Mouse (Mus musculus) naive thymus-derived CD4-positive, alpha-beta T cell, adult 2 months (primary cell): ENCODE data around the gene 1700037C18Rik.
"Not testable (repeated sequence)": the region's sequence is repeated elsewhere in the genome, so short reads cannot be mapped to it uniquely, and the experiment has no call there.

Experiments used
- DNase-seq: peaks from one replicate; pipeline ENCODE4 v3.0.0-alpha.2; 2011; ENCODE audit warnings: low read depth

Gene 1700037C18Rik

DNA sequence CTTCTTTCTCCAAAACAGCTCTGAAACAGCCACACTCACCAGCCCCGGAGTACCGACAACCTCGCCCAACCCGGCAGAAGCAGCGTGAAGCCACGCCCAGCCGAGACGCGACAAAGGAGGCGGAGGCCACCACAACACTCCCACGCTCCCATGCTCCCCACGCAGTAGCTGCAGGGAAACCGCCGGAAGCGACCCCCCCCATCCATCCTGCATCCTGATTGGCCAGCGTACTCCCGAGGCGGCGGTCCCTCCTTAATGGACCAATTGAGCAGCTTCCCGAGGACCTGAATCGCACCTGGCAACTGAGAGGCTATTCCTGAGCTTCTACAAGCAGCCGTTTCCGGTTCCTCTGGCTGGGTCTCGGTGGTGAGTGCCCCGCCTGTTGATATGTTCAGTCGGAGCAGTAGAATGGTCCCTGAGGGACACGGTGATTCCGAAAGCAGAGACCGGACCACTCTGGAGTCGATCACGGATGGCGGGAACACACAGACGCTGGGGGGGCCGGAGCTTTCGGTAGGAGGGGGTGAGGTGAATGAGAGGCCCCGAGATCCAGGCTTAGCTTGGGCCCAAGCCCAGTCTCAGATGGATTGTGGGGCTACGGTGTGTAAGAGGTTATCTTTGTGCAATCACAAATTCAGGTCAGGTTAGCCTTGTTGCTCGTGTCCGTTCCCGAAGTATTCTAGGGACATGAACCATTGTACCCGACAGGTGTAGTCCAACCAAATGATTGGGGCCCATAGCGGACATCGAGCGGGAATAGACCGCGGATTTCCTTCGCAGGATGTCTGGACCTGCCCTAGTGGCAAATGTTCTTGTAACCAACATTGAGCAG is 36.1 kb downstream of the 1700037C18Rik start, which contains the start of gene Naa60:
Naa60 (plus strand) TSS at position 160 of the 832 bp plus-strand sequence.
- peak; percentile 91 for DNase-seq

DNA sequence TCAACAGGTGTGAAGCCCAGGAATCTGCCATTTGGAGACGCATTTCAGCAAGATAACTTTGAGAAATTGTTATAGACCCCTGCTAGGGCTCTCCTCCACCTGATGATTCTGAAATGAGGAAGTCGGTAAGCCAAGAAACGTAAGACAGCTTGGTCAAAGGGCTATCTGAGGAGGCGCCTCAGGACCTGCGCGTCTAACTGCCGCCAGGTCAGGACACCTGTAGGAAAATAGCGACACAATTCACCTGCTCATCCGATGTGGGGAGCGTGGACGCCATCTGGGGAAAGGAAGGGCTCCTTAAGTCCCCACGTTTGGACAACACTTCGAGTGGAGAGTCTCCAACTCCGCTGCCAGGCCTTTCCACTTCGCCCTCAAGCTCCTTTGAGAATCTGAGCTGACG is 36.7 kb downstream of the 1700037C18Rik start:
- no peak for DNase-seq

DNA sequence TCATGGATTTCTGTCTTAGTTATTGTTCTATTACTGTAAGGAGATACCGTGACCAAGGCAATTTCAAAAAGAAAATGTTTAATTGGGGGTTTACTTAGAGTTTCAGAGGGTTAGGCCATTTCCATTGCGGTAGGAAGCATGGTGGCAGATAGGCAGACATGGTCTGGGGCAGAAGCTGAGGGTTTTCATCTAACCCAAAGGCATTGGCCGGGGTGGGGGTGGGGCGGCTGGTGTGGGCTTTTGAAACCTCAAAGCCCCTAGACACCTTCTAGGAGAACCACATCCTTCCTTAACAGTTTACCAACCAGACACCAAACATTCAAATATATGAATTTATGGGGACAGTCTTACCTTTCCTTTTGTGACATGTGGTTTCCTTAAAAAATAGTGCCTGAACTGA is 49.2 kb downstream of the 1700037C18Rik start:
- DNase-seq, result no peak

DNA sequence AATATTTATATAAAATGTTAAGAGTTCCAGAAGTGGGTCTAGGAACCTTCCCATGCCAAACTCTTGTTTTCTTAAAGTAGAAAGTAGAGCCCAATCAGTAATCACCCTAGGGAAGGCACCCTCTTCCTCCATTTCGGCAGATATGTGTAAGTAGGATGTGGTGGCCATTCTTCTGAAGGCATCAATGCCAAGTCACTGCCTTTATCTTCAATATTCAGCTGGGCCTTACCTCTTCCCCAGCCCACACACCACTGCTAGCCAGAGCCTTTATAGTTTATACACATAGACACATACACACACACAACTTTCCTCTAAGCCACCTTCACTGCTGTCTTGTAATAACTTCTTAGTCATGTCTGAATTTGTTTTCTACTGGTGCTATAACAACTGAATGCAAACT is 52.7 kb downstream of the 1700037C18Rik start:
- DNase-seq, result no peak

DNA sequence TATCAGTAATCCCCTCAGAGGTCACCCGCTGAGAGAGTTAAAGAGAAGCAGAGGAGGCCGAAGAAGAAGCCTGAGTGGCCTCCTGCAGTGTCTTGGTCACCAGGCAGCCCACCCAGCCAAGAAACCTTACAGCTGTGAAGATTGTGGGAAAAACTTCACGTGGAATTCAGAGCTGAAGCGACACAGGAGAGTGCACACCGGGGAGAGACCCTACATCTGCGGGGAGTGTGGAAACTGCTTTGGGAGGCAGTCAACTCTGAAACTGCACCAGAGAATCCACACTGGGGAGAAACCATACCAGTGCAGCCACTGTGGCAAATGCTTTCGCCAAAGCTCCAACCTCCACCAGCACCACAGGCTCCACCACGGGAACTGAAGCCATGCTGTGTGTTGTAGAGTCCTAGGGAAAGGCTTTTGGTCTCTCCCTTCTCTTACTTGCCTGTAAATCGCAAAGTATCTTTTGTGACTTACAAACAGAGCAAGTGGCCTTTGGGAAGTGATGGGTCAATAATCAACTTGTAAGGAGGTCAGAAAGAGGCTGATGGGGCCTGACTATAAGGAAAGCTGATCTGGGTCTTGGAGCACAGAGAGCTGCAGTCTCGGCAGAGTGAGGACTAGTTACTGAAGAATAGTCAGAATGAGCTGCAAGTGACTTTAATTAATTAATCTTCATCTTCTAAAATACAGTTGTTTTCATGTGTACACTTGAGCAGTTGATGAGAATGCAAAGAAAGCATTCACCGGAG is 53.9 kb downstream of the 1700037C18Rik start:
- DNase-seq, result no peak

DNA sequence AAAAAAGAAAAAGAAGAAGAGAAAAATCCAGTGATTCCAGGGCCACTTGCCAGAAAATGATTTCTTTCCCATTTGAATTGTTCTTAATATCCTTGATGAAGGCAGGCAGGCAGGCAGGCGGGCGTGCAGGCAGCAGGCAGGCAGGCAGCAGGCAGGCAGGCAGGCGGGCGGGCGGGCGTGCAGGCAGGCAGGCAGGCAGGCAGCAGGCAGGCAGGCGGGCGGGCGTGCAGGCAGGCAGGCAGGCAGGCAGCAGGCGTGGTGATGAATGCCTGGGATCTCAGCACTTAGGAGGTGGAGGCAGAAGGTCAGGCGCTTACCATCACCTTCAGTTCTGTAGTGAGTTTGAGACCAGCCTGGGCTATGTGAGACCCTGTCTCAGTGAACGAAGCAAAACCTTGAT is 55.9 kb downstream of the 1700037C18Rik start:
- no peak for DNase-seq

DNA sequence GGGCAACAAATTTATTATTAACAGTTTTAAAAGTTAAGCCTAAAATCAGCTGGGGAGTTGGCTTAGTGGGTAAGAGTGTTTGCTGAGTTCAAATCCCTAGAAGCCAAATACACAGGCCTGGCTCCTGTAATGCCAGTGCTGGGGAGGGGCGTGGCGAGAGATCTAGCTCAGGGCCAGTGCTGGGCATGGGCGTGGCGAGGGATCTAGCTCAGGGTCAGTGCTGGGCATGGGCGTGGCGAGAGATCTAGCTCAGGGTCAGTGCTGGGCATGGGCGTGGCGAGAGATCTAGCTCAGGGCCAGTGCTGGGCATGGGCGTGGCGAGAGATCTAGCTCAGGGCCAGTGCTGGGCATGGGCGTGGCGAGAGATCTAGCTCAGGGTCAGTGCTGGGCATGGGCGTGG is 57.2 kb downstream of the 1700037C18Rik start:
- DNase-seq, result not testable (repeated sequence)

DNA sequence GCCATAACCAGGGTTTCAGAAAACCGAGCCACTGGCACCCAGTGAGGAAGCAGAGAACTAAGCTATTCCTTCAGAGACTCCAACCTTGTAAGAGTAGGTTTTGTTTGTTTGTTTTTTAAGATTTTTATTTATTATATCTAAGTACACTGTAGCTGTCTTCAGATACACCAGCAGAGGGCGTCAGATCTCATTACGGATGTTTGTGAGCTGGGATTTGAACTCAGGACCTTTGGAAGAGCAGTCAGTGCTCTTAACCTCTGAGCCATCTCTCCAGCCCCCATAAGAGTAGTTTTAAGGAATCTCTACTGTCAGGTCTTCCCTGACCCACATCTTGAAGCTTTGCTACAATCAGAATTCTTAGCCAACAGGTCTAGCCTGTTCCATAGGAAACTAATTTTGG is 60.1 kb downstream of the 1700037C18Rik start:
- no peak for DNase-seq

DNA sequence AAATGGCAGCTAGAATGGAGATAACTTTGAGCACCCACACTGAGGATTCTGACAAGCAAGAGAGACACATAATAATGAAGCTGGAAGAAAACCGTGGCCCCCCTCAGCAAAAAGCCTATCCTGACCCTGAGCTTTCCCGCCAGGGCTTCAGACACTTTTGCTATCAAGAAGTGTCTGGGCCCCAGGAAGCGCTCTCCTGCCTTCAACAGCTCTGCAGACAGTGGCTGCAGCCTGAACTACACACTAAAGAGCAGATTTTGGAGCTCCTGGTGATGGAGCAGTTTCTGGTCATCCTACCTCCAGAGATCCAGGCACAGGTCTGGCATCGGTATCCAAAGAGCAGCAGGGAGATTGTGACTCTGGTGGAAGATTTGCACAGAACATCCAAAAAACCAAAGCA is 60.6 kb downstream of the 1700037C18Rik start:
- DNase-seq, result peak; percentile 15

DNA sequence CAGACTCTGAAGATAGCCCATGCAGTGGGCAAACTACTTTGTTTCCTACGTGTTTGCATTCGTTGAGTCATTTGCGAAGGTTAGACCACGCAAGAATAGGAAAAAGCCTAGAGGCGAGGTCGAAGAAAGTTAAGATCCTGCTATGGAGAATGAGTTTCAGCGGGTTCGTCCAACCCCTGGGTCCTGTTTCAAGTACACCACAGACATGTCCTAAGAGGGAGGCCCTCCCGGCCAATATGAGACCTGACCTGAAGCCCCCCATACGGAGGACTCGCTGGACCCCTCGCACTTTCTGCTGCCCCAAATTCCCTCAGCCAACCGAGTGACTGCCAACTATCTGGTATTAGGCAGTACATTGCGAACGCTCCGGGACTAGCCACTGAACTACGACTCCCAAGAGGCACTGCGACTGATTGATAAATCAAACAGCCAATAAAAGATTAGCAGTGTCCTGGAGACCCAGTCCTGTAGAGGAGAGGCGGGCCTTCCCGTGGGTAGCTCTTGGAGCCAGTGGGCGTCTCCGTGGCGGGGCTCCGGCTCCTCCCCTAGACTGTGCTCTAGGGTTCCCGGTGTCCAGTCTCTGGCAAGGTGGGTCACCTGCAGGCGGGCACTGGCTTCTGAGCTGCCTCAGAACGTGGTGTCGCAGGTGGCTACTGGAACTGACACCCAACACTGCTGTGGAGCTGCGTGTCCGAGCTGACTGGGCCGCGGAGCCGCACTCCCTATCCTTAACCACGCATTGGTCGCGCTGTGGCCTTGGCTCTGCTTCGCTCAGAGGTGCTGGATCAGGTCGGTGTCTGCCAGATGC is 61.6 kb downstream of the 1700037C18Rik start, which contains the start of gene Zfp174:
Zfp174 (plus strand) TSS at position 558 of the 808 bp plus-strand sequence.
- DNase-seq, result peak; percentile 94
